15 mouse cellular contexts compared by ENCODE assay signal in the genomic region with DNA sequence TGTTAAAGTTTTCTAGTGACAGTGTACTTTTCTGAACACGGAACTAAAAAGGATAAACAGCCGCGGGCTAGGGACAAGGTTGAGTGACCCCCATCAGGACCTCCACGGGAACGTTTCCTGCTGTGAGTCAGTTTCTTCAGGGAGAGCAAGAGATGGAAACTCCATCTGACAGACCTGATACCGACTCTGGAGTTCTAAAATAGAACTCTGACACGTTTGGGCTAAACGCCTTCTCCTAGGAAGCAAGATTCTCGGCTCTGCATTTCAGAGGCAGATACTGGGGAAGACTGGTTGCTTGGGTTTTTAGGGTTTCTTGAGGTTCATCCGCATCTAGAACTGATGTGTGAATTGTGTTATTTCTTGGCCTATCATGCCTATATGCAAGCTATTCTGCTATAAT. TPM values are rescaled to one million over a fixed set of nuclear protein-coding genes. Genes with fewer than 3 reads are reported as not detected.
DNase-seq lines count a peak whose midpoint lies in the region; ATAC-seq and TF ChIP-seq lines count a peak whose summit lies in the region.
"Had no signal": no experiment of that assay in that cellular context is flagged by ENCODE, and none has a peak within 500 bp of the region (broad histone marks: within the 10 kb centered on the region; RNA-seq: fewer than 3 reads in every experiment).

No protein-coding gene starts in this region.

- TF ChIP-seq CTCF in stomach, postnatal 0 days (IDR thresholded peaks at IDR 0.05; ENCODE audit: low read depth), result no peak

- no peaks in the 10 kb centered on the region for H3K9me3 ChIP-seq in kidney, embryonic 16.5 days (ENCODE audit: low read length)
- H3K9me3 ChIP-seq in stomach, embryonic 15.5 days, result no peaks in the 10 kb centered on the region
- H3K9me3 ChIP-seq in stomach, postnatal 0 days (ENCODE audit: control insufficient read depth, low read length), result no peaks in the 10 kb centered on the region
- H3K9me3 ChIP-seq in stomach, embryonic 16.5 days (replicated peaks; ENCODE audit: control insufficient read depth, low read length), result no peaks in the 10 kb centered on the region
- H3K9me3 ChIP-seq: forebrain, embryonic 13.5 days; G1E; limb, embryonic 12.5 days; midbrain, embryonic 12.5 days had no signal

- no peak overlapping the region for H3K4me3 ChIP-seq in kidney, embryonic 16.5 days (ENCODE audit: low read length)
- no peak overlapping the region for H3K4me3 ChIP-seq in stomach, embryonic 15.5 days (replicated peaks)
- H3K4me3 ChIP-seq in stomach, postnatal 0 days (ENCODE audit: low read depth, low read length), result no peak overlapping the region
- no peak overlapping the region for H3K4me3 ChIP-seq in stomach, embryonic 16.5 days (replicated peaks; ENCODE audit: low read length)
- H3K4me3 ChIP-seq: forebrain, embryonic 13.5 days; limb, embryonic 12.5 days; midbrain, embryonic 12.5 days had no signal

- peaks cover 6% of the 10 kb centered on the region; the same call in 1 of the 2 replicates for H3K4me1 ChIP-seq in kidney, embryonic 16.5 days (ENCODE audit: insufficient read depth, low read length)
- H3K4me1 ChIP-seq in stomach, embryonic 15.5 days, result no peaks in the 10 kb centered on the region
- no peaks in the 10 kb centered on the region for H3K4me1 ChIP-seq in stomach, postnatal 0 days (replicated peaks; ENCODE audit: control insufficient read depth, insufficient read depth)
- H3K4me1 ChIP-seq in stomach, embryonic 16.5 days (ENCODE audit: control insufficient read depth, insufficient read depth, low read length), result peaks cover 5% of the 10 kb centered on the region; the same call in 1 of the 2 replicates
- H3K4me1 ChIP-seq: forebrain, embryonic 13.5 days; midbrain, embryonic 12.5 days had no signal

- 0 out of 2 replicates have a peak, but pooled peaks have one; percentile 49 for ATAC-seq in kidney, embryonic 16.5 days (ENCODE audit: low FRiP score, low TSS enrichment)
- ATAC-seq in stomach, embryonic 15.5 days (ENCODE audit: insufficient read depth, low FRiP score, low read depth), result no peak
- ATAC-seq in stomach, postnatal 0 days (ENCODE audit: low FRiP score, low TSS enrichment), result no peak
- no peak for ATAC-seq in stomach, embryonic 16.5 days (ENCODE audit: insufficient read depth, low FRiP score)

- H3K36me3 ChIP-seq in kidney, embryonic 16.5 days (ENCODE audit: insufficient read depth, low read length), result no peaks in the 10 kb centered on the region
- no peaks in the 10 kb centered on the region for H3K36me3 ChIP-seq in stomach, embryonic 15.5 days
- no peaks in the 10 kb centered on the region for H3K36me3 ChIP-seq in stomach, postnatal 0 days (ENCODE audit: control insufficient read depth, insufficient read depth, low read length)
- no peaks in the 10 kb centered on the region for H3K36me3 ChIP-seq in stomach, embryonic 16.5 days (ENCODE audit: control insufficient read depth, insufficient read depth, low read length)
- H3K36me3 ChIP-seq: G1E; limb, embryonic 12.5 days; midbrain, embryonic 12.5 days had no signal

- peak; percentile 2 for DNase-seq in adrenal gland, postnatal 25 days
- no peak for DNase-seq in adrenal gland, adult 18-20 months (ENCODE audit: low spot score in 2 of 2)
- DNase-seq in kidney, adult 18-20 months, result no peak
- DNase-seq in stomach, postnatal 0 days (ENCODE audit: low spot score), result no peak
- DNase-seq in cerebellum, adult 9-10 months, result no peak

- H3K4me2 ChIP-seq in kidney, embryonic 16.5 days (replicated peaks; ENCODE audit: low read depth, low read length), result peak overlapping the region; percentile 19
- peak overlapping the region; percentile 25; the same call in 1 of the 2 replicates for H3K4me2 ChIP-seq in stomach, embryonic 15.5 days
- H3K4me2 ChIP-seq in stomach, postnatal 0 days (replicated peaks; ENCODE audit: low read depth), result no peak overlapping the region
- peak overlapping the region; percentile 33 for H3K4me2 ChIP-seq in stomach, embryonic 16.5 days (ENCODE audit: low read depth, low read length)
- H3K4me2 ChIP-seq: forebrain, embryonic 13.5 days; limb, embryonic 12.5 days; midbrain, embryonic 12.5 days had no signal

- H3K27ac ChIP-seq in kidney, embryonic 16.5 days (ENCODE audit: low read length), result peak overlapping the region; percentile 56
- H3K27ac ChIP-seq in stomach, embryonic 15.5 days, result peak overlapping the region; percentile 60; the same call in 1 of the 2 replicates
- H3K27ac ChIP-seq in stomach, postnatal 0 days (replicated peaks), result no peak overlapping the region
- peak overlapping the region; percentile 29; the same call in 1 of the 2 replicates for H3K27ac ChIP-seq in stomach, embryonic 16.5 days (ENCODE audit: low read length)
- H3K27ac ChIP-seq: forebrain, embryonic 13.5 days; limb, embryonic 12.5 days; midbrain, embryonic 12.5 days had no signal

- H3K9ac ChIP-seq in kidney, embryonic 16.5 days (replicated peaks; ENCODE audit: low read length), result no peak overlapping the region
- no peak overlapping the region for H3K9ac ChIP-seq in stomach, embryonic 15.5 days
- H3K9ac ChIP-seq in stomach, postnatal 0 days (ENCODE audit: low read length), result no peak overlapping the region
- H3K9ac ChIP-seq in stomach, embryonic 16.5 days (ENCODE audit: low read length), result no peak overlapping the region
- H3K9ac ChIP-seq: forebrain, embryonic 13.5 days; limb, embryonic 12.5 days; midbrain, embryonic 12.5 days had no signal

- H3K27me3 ChIP-seq in kidney, embryonic 16.5 days (ENCODE audit: insufficient read depth, low read length), result no peaks in the 10 kb centered on the region
- no peaks in the 10 kb centered on the region for H3K27me3 ChIP-seq in stomach, embryonic 15.5 days (replicated peaks)
- no peaks in the 10 kb centered on the region for H3K27me3 ChIP-seq in stomach, postnatal 0 days (ENCODE audit: control insufficient read depth, insufficient read depth, low read length)
- no peaks in the 10 kb centered on the region for H3K27me3 ChIP-seq in stomach, embryonic 16.5 days (ENCODE audit: control insufficient read depth, insufficient read depth, low read length)
- H3K27me3 ChIP-seq: forebrain, embryonic 13.5 days; limb, embryonic 12.5 days; midbrain, embryonic 12.5 days had no signal

- WGBS in kidney, embryonic 16.5 days, result 19% methylated on average over 10 of the region's 10 CpGs
- WGBS in stomach, embryonic 15.5 days, result 43% methylated on average over 10 of the region's 10 CpGs
- WGBS in stomach, postnatal 0 days, result 40% methylated on average over 10 of the region's 10 CpGs
- 40% methylated on average over 10 of the region's 10 CpGs for WGBS in stomach, embryonic 16.5 days

- no peak for TF ChIP-seq EP300 in stomach, postnatal 0 days (optimal IDR thresholded peaks at IDR 0.05)

RNA-seq across cellular contexts. Expression of a gene that starts 29.4 kb away (rescaled TPM):
- total RNA-seq in adrenal gland, postnatal 25 days (2021), result 41.4 and 56.1 TPM in 2 replicates
- 10 to 100 TPM; 52.0 to 98.8 TPM for total RNA-seq in adrenal gland, adult 18-20 months (2021)
- 75.4 and 81.8 TPM in 2 replicates for polyA plus RNA-seq in kidney, embryonic 16.5 days (2015; fragmentation: Nextera tagmentation; extraction: Ambion mirVana)
- 58.7 and 61.1 TPM in 2 replicates for polyA plus RNA-seq in stomach, embryonic 15.5 days (2015; fragmentation: Nextera tagmentation; extraction: Ambion mirVana)
- polyA plus RNA-seq in stomach, postnatal 0 days (2015; fragmentation: Nextera tagmentation; extraction: Ambion mirVana), result 47.7 and 52.6 TPM in 2 replicates
- polyA plus RNA-seq in stomach, embryonic 16.5 days (2015; fragmentation: Nextera tagmentation; extraction: Ambion mirVana), result 46.5 and 50.1 TPM in 2 replicates

RNA-seq across cellular contexts. Expression of a gene that starts 47.2 kb away (rescaled TPM):
- 0.12 TPM in 1 of 2 replicates, not detected in the other for total RNA-seq in adrenal gland, postnatal 25 days (2021)
- under 1 TPM in 1 of 2 experiments, not detected in 1; 0.19 TPM for total RNA-seq in adrenal gland, adult 18-20 months (2021)
- polyA plus RNA-seq in kidney, embryonic 16.5 days (2015; fragmentation: Nextera tagmentation; extraction: Ambion mirVana), result not detected in 2 replicates
- 0.13 TPM in 1 of 2 replicates, not detected in the other for polyA plus RNA-seq in stomach, embryonic 15.5 days (2015; fragmentation: Nextera tagmentation; extraction: Ambion mirVana)
- polyA plus RNA-seq in stomach, postnatal 0 days (2015; fragmentation: Nextera tagmentation; extraction: Ambion mirVana), result 0.05 and 0.08 TPM in 2 replicates
- 0.12 TPM in 1 of 2 replicates, not detected in the other for polyA plus RNA-seq in stomach, embryonic 16.5 days (2015; fragmentation: Nextera tagmentation; extraction: Ambion mirVana)
- total RNA-seq: hematopoietic stem cell, adult 5-6 weeks; neutrophil, adult 5-6 weeks had no signal
- polyA plus RNA-seq: forebrain, embryonic 13.5 days; limb, embryonic 12.5 days; midbrain, embryonic 12.5 days; thymus, postnatal 0 days had no signal
